Mouse (Mus musculus) CH12.LX (cell line): Measurements from ENCODE around the gene Dnah8.

ENCODE experiments used
- BHLHE40 ChIP-seq: IDR thresholded peaks from 2 replicates; pipeline ENCODE4 v1.6.1; 2011; ENCODE audit warnings: mild to moderate bottlenecking, low read depth, low read length, improper control_type of control experiment
- CHD1 ChIP-seq: IDR thresholded peaks from 2 replicates; pipeline ENCODE4 v1.6.1; 2012; ENCODE audit warnings: low read depth, low read length, improper control_type of control experiment, inconsistent platforms
- CTCF ChIP-seq, 2 experiments: IDR thresholded peaks in 1 of 2; conservative IDR thresholded peaks in 1 of 2; 2 replicates each; pipeline ENCODE4 v1.5.1; 2011 to 2012; ENCODE audit warnings: low read depth in 2 of 2, low read length in 2 of 2, improper control_type of control experiment in 1 of 2, inconsistent platforms in 1 of 2, mild to moderate bottlenecking in 1 of 2, moderate library complexity in 1 of 2
- EP300 ChIP-seq: IDR thresholded peaks from 2 replicates; pipeline ENCODE4 v1.6.1; 2011; ENCODE audit warnings: low read length, improper control_type of control experiment
- GABPA ChIP-seq: IDR thresholded peaks from 2 replicates; pipeline ENCODE4 v1.6.1; 2012; ENCODE audit warnings: low read depth, low read length, improper control_type of control experiment, inconsistent platforms; ENCODE audit not compliant: insufficient replicate concordance
- HCFC1 ChIP-seq: IDR thresholded peaks from 2 replicates; pipeline ENCODE4 v1.6.1; 2012; ENCODE audit warnings: low read depth, mild to moderate bottlenecking, inconsistent platforms, low read length, improper control_type of control experiment
- MAFK ChIP-seq: IDR thresholded peaks from 2 replicates; pipeline ENCODE4 v1.6.1; 2011; ENCODE audit warnings: low read length, improper control_type of control experiment; ENCODE audit not compliant: insufficient replicate concordance
- MEF2A ChIP-seq: IDR thresholded peaks from 2 replicates; pipeline ENCODE4 v1.6.1; 2014; ENCODE audit warnings: low read depth, mild to moderate bottlenecking, inconsistent platforms, low read length, improper control_type of control experiment, borderline replicate concordance
- NELFE ChIP-seq: IDR thresholded peaks from 2 replicates; pipeline ENCODE4 v1.6.1; 2011; ENCODE audit warnings: low read depth, low read length, improper control_type of control experiment
- TCF12 ChIP-seq: IDR thresholded peaks from 2 replicates; pipeline ENCODE4 v1.6.1; 2014; ENCODE audit warnings: low read depth, mild to moderate bottlenecking, inconsistent platforms, low read length, improper control_type of control experiment
- USF1 ChIP-seq: IDR thresholded peaks from 2 replicates; pipeline ENCODE4 v1.6.1; 2014; ENCODE audit warnings: low read depth, mild to moderate bottlenecking, inconsistent platforms, low read length, improper control_type of control experiment

GRCm38 (mm10) chr17:30640896-30641295 is 16.7 kb downstream of the Dnah8 start:
- TF ChIP-seq BHLHE40 (no peak), USF1 (no peak), CTCF (conservative IDR thresholded peaks at IDR 0.05 in 1 of 2, IDR thresholded peaks at IDR 0.05 in 1 of 2; ENCODE audit: low read depth in 2 of 2, low read length in 2 of 2) (no peak), HCFC1 (no peak), NELFE (no peak), GABPA (no peak), EP300 (no peak), TCF12 (no peak), CHD1 (no peak), MAFK (no peak), MEF2A (no peak)
